Mouse (Mus musculus): ENCODE measurements around the gene Epha2. TPM values are rescaled to one million over a fixed set of nuclear protein-coding genes. Genes with fewer than 3 reads are reported as not detected.

Gene Epha2
- total RNA-seq, 4 experiments from 2014 or later, result 0.98 to 1.7 (median 1.2) TPM

- DNase-seq (ENCODE audit: low spot score in 2 of 2), result no peak
Measured at GRCm38 (mm10) chr4:141325636-141326035, 24.6 kb downstream of the Epha2 start.

- no peak for DNase-seq (ENCODE audit: low spot score in 2 of 2)
Measured at GRCm38 (mm10) chr4:141327075-141327474, 26.0 kb downstream of the Epha2 start.

- no peak for DNase-seq (ENCODE audit: low spot score in 2 of 2)
Measured at GRCm38 (mm10) chr4:141328742-141329141, 27.7 kb downstream of the Epha2 start.

- no peak for DNase-seq (ENCODE audit: low spot score in 2 of 2)
Measured at GRCm38 (mm10) chr4:141329968-141330367, 28.9 kb downstream of the Epha2 start.

GRCm38 (mm10) chr4:141331446-141331845, 30.4 kb downstream of the Epha2 start:
- no peak for DNase-seq (ENCODE audit: low spot score in 2 of 2)

- DNase-seq (ENCODE audit: low spot score in 2 of 2), result no peak
Measured at GRCm38 (mm10) chr4:141332258-141332657, 31.2 kb downstream of the Epha2 start.

- DNase-seq (ENCODE audit: low spot score in 2 of 2), result no peak
Measured at GRCm38 (mm10) chr4:141334695-141335094, 33.7 kb downstream of the Epha2 start.

- no peak for DNase-seq (ENCODE audit: low spot score in 2 of 2)
Measured at GRCm38 (mm10) chr4:141335263-141335796, 34.3 kb downstream of the Epha2 start.

GRCm38 (mm10) chr4:141336196-141336595, 35.2 kb downstream of the Epha2 start:
- DNase-seq (ENCODE audit: low spot score in 2 of 2), result no peak

GRCm38 (mm10) chr4:141337986-141338385, 36.9 kb downstream of the Epha2 start:
- DNase-seq (ENCODE audit: low spot score in 2 of 2), result no peak

- no peak for DNase-seq (ENCODE audit: low spot score in 2 of 2)
Measured at GRCm38 (mm10) chr4:141338853-141339252, 37.8 kb downstream of the Epha2 start.

- no peak for DNase-seq (ENCODE audit: low spot score in 2 of 2)
Measured at GRCm38 (mm10) chr4:141341477-141341876, 40.4 kb downstream of the Epha2 start.

GRCm38 (mm10) chr4:141343515-141343914, 42.5 kb downstream of the Epha2 start:
- DNase-seq (ENCODE audit: low spot score in 2 of 2), result no peak

- DNase-seq (ENCODE audit: low spot score in 2 of 2), result no peak
Measured at GRCm38 (mm10) chr4:141345219-141345618, 44.2 kb downstream of the Epha2 start.

GRCm38 (mm10) chr4:141347365-141347797, 46.3 kb downstream of the Epha2 start:
- no peak for DNase-seq (ENCODE audit: low spot score in 2 of 2)

- DNase-seq (ENCODE audit: low spot score in 2 of 2), result no peak
Measured at GRCm38 (mm10) chr4:141348616-141349015, 47.6 kb downstream of the Epha2 start.

- no peak for DNase-seq (ENCODE audit: low spot score in 2 of 2)
Measured at GRCm38 (mm10) chr4:141350015-141350414, 49.0 kb downstream of the Epha2 start.

GRCm38 (mm10) chr4:141351972-141352371, 50.9 kb downstream of the Epha2 start:
- DNase-seq (ENCODE audit: low spot score in 2 of 2), result no peak

- DNase-seq (ENCODE audit: low spot score in 2 of 2), result no peak
Measured at GRCm38 (mm10) chr4:141352986-141353385, 51.9 kb downstream of the Epha2 start.

GRCm38 (mm10) chr4:141353868-141354267, 52.8 kb downstream of the Epha2 start:
- DNase-seq (ENCODE audit: low spot score in 2 of 2), result no peak

- no peak for DNase-seq (ENCODE audit: low spot score in 2 of 2)
Measured at GRCm38 (mm10) chr4:141357811-141358210, 56.8 kb downstream of the Epha2 start.

GRCm38 (mm10) chr4:141359222-141359621, 58.2 kb downstream of the Epha2 start:
- no peak for DNase-seq (ENCODE audit: low spot score in 2 of 2)

- DNase-seq (ENCODE audit: low spot score in 2 of 2), result no peak
Measured at GRCm38 (mm10) chr4:141360846-141361245, 59.8 kb downstream of the Epha2 start.
